Mouse (Mus musculus) forebrain, embryonic 14.5 days (tissue): ENCODE data around the gene Amer2. TPM values are rescaled to one million over a fixed set of nuclear protein-coding genes. Genes with fewer than 3 reads are reported as not detected.

ENCODE experiments used
- ATAC-seq: fragments of 200-750 bp; cut with Nextera tagmentation; 2 replicates; pipeline ENCODE4 v1.8.0; 2017; ENCODE audit warnings: mild to moderate bottlenecking, moderate library complexity
- DNase-seq: peaks from one replicate; pipeline ENCODE4 v3.0.0-alpha.2; 2015; ENCODE audit warnings: low spot score
- H3K27ac ChIP-seq: fragments of 300-500 bp; sonication (generic); 2 replicates; pipeline ENCODE4 v1.5.1; 2014; ENCODE audit warnings: low read depth, mild to moderate bottlenecking, control low read depth, low read length, moderate library complexity
- H3K27me3 ChIP-seq: fragments of 300-500 bp; sonication (generic); replicated peaks from 2 replicates; pipeline ENCODE4 v1.6.1; 2014; ENCODE audit warnings: low read length, control low read depth, mixed read lengths; ENCODE audit not compliant: control insufficient read depth, insufficient read depth
- H3K36me3 ChIP-seq: fragments of 300-500 bp; sonication (generic); 2 replicates; pipeline ENCODE4 v1.6.1; 2014; ENCODE audit warnings: low read length, control low read depth; ENCODE audit not compliant: control insufficient read depth, insufficient read depth
- H3K4me1 ChIP-seq: fragments of 300-500 bp; sonication (generic); 2 replicates; pipeline ENCODE4 v1.6.1; 2014; ENCODE audit warnings: antibody characterized with exemption, low read length, control low read depth; ENCODE audit not compliant: control insufficient read depth, insufficient read depth
- H3K4me2 ChIP-seq: fragments of 300-500 bp; sonication (generic); 2 replicates; pipeline ENCODE4 v1.6.1; 2014; ENCODE audit warnings: mild to moderate bottlenecking, control low read depth, low read length
- H3K4me3 ChIP-seq: fragments of 300-500 bp; sonication (generic); 2 replicates; pipeline ENCODE4 v1.5.1; 2014; ENCODE audit warnings: low read depth, low read length, control low read depth
- H3K9ac ChIP-seq: fragments of 300-500 bp; sonication (generic); 2 replicates; pipeline ENCODE4 v1.6.1; 2014; ENCODE audit warnings: mild to moderate bottlenecking, low read length, control low read depth, moderate library complexity
- H3K9me3 ChIP-seq: fragments of 300-500 bp; sonication (generic); replicated peaks from 2 replicates; pipeline ENCODE4 v1.6.1; 2016; ENCODE audit warnings: low read length, control low read depth, mixed read lengths; ENCODE audit not compliant: control insufficient read depth
- WGBS: fragments of 180-500 bp; shearing (Covaris S2); extraction: QIAGEN DNeasy Blood & Tissue Kit; methylation state at CpG from one replicate; pipeline ENCODE4 v1.1.7; 2014; 5-methylcytosine and 5-hydroxymethylcytosine counted together
- polyA plus RNA-seq: library from polyadenylated mRNA; unstranded; fragments of >200 nt; fragmentation: Nextera tagmentation; extraction: Ambion mirVana; gene quantifications from 2 replicates; pipeline ENCODE4 v1.2.1, GENCODE M21; 2014

The Amer2 gene
- polyA plus RNA-seq, 1 experiment from 2014 or later = 9.4 TPM

GRCm38 (mm10) chr14:60383816-60384215, 10.8 kb downstream of the Amer2 start:
- DNase-seq = no peak

DNA sequence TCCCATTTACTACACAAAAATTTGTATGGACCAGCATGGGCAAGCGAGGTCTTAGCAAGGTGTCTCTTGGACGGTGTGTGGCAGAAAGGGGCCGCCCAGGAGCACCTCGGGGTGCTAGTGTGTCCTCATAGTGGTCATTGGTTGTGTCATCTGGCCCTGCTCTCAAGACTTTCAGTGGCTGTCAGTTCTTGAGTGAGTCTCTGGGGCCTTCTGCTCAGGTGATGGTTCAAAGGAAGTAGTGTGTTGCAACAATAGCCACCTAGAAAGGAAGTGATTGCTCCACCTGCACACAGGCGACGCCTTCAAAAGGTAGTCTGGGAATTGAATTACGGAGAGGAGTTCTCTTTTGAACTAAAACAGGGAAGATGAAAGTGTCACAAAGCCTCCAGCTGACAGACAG, 11.2 kb downstream of the Amer2 start:
- WGBS = 92% methylated on average over 7 of the region's 7 CpGs
- Histone ChIP-seq H3K27ac (no peak overlapping the region), H3K9ac (no peak overlapping the region), H3K36me3 (peaks cover 13% of the 10 kb centered on the region), H3K27me3 (no peaks in the 10 kb centered on the region), H3K9me3 (no peaks in the 10 kb centered on the region), H3K4me2 (peak overlapping the region; percentile 87), H3K4me3 (no peak overlapping the region), H3K4me1 (peaks cover 65% of the 10 kb centered on the region)
- no peak for ATAC-seq
- no peak for DNase-seq

More at GRCm38 (mm10) chr14:60383816-60384215, 10.8 kb downstream of the Amer2 start:
- Histone ChIP-seq H3K4me1 (peaks cover 65% of the 10 kb centered on the region), H3K4me2 (peak overlapping the region; percentile 87), H3K27me3 (no peaks in the 10 kb centered on the region), H3K9ac (no peak overlapping the region), H3K4me3 (peak overlapping the region; percentile 9; the same call in 1 of the 2 replicates), H3K27ac (peak overlapping the region; percentile 14; the same call in 1 of the 2 replicates), H3K9me3 (no peaks in the 10 kb centered on the region), H3K36me3 (peaks cover 13% of the 10 kb centered on the region)
- WGBS = 69% methylated on average over 7 of the region's 7 CpGs
- ATAC-seq = no peak

DNA sequence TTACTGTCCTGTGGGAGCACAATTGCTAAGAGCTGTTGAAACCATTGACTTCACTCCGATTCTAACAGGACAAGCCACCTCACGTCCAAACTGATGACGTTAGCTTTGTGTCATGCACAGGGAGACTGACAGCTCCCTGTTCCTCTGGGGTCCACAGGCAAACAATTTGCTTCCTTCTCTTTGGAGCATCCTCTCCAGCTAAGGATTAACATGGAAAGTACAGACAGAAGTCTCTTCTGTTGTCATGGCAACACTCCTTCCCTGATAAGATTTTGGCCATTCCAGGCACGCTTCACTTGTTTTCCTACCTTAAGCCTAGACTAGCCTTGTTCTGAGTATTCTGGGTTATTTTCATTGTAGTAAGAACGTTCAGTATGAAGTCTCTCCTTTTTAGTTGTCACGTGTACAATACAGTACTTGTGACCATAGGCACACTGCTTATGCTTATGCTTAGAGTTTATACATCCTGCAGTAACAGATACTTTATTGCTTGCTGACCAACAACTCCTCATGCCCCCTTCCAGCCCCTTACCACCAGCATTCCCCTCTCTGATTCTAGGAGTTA, 12.1 kb downstream of the Amer2 start:
- DNase-seq (peak; percentile 52), ATAC-seq (peak; percentile 16; the same call in 1 of the 2 replicates)
- peaks cover 13% of the 10 kb centered on the region for H3K36me3 ChIP-seq
- H3K27ac ChIP-seq = no peak overlapping the region; the same call in 1 of the 2 replicates
- H3K9ac ChIP-seq = no peak overlapping the region
- 49% methylated on average over 6 of the region's 6 CpGs for WGBS
- no peaks in the 10 kb centered on the region for H3K9me3 ChIP-seq
- H3K4me1 ChIP-seq = peaks cover 58% of the 10 kb centered on the region
- no peaks in the 10 kb centered on the region for H3K27me3 ChIP-seq
- H3K4me3 ChIP-seq = no peak overlapping the region
- H3K4me2 ChIP-seq = peak overlapping the region; percentile 31

DNA sequence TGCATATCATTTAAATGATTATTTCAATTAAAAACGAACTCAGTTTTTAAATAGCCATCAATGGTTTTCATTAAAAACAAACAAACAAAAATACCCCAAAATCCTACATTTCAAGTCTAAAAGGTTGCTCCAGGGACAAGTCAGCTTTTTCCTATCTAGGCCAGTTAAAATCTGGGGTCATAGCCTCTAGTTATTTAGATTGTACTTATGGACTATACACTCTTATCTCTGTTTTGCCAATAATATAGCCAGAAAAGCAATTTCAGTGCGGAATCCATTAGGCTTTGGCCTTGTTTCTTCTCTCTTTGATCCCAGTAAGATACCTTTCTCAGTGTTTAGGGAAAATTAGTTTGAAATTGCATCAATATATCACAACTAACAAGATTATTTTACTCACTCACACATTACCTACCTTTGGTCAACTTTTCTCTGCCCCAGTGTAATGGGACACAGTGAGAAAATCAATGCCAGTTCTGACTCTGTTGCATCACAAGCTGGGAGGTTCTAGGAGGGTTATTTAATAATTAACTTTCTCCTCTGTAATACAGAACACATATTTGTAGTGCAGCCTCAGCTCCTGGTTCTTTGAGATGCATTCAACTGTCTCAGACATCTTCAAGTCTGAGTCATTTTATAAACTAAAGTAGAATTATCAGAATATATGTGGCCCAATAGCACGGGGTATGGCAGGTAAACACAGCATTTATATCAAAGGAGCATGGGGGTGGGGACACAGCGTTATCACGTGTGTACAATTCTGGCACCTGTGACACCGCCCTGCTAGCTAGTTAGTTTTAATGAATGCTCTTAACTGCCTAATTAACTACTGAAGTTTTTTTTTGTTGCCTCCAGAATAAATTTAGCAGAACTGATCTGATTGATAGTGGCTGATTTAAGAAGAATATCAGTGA, 13.8 kb downstream of the Amer2 start:
- Histone ChIP-seq H3K36me3 (peaks cover 13% of the 10 kb centered on the region; the same call in 1 of the 2 replicates), H3K9ac (no peak overlapping the region), H3K4me3 (no peak overlapping the region), H3K27ac (no peak overlapping the region), H3K27me3 (no peaks in the 10 kb centered on the region), H3K9me3 (no peaks in the 10 kb centered on the region), H3K4me2 (peak overlapping the region; percentile 5), H3K4me1 (peaks cover 52% of the 10 kb centered on the region)
- 51% methylated on average over 6 of the region's 6 CpGs for WGBS
- ATAC-seq (no peak), DNase-seq (no peak)

DNA sequence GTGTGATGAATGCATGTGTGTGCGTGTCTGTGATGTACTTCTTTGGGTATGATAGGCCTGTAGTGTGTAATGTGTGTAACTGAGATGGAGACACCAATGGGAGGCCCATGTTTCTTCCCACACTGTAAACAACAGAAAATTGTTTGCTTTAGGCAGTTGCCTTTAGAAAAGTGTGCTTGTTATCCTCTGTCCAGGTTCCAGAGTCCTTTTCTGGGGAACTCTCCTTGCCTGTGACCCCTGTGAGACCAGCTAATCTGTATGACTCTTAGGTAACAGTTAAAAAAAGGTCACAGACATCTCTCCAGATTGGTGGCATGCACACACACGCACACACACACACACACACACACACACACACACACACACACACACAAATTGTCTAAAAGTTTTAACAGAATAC, 15.3 kb downstream of the Amer2 start:
- Histone ChIP-seq H3K36me3 (peaks cover 13% of the 10 kb centered on the region; the same call in 1 of the 2 replicates), H3K9me3 (no peaks in the 10 kb centered on the region), H3K4me3 (no peak overlapping the region), H3K27ac (no peak overlapping the region), H3K4me2 (no peak overlapping the region), H3K9ac (no peak overlapping the region), H3K4me1 (peaks cover 40% of the 10 kb centered on the region), H3K27me3 (no peaks in the 10 kb centered on the region)
- DNase-seq (no peak), ATAC-seq (no peak)
- WGBS = 80% methylated on average over 2 of the region's 2 CpGs

GRCm38 (mm10) chr14:60392202-60392601, 19.1 kb downstream of the Amer2 start:
- Histone ChIP-seq H3K27ac (no peak overlapping the region), H3K27me3 (no peaks in the 10 kb centered on the region), H3K36me3 (no peaks in the 10 kb centered on the region), H3K4me1 (peaks cover 4% of the 10 kb centered on the region), H3K9me3 (no peaks in the 10 kb centered on the region), H3K4me3 (no peak overlapping the region), H3K9ac (no peak overlapping the region), H3K4me2 (no peak overlapping the region)
- DNase-seq = no peak
- no peak for ATAC-seq
- 67% methylated on average over 2 of the region's 2 CpGs for WGBS

DNA sequence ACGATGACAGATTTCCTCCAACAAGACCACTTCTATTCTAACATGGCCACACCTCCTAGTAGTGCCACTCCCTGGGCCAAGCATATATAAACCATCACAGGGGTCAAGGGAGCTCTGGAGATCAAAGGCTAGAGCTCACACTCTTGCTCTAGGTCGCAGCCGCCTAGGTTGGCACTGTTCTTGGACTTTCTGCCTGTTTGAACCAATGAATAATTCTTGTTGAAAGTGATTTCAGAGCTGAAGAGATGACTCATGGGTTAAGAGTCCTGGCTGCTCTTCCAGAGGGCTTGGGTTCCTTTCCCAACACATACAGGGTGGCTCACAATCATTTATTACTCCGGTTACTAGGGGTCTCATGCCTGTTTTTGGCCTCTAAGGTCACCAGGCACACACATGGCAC, 24.3 kb downstream of the Amer2 start:
- H3K36me3 ChIP-seq = no peaks in the 10 kb centered on the region
- no peak overlapping the region for H3K4me3 ChIP-seq
- no peak overlapping the region for H3K27ac ChIP-seq
- no peaks in the 10 kb centered on the region for H3K9me3 ChIP-seq
- WGBS = 89% methylated on average over 4 of the region's 4 CpGs
- no peak overlapping the region for H3K9ac ChIP-seq
- H3K4me2 ChIP-seq = no peak overlapping the region
- ATAC-seq (no peak), DNase-seq (no peak)
- no peaks in the 10 kb centered on the region for H3K27me3 ChIP-seq
- peaks cover 21% of the 10 kb centered on the region for H3K4me1 ChIP-seq

GRCm38 (mm10) chr14:60398861-60399260, 25.8 kb downstream of the Amer2 start:
- 5% methylated on average over 7 of the region's 7 CpGs for WGBS
- 0 out of 2 replicates have a peak overlapping the region, but pooled peaks have one; percentile 39 for H3K27ac ChIP-seq
- H3K9me3 ChIP-seq = no peaks in the 10 kb centered on the region
- ATAC-seq (peak; percentile 63; the same call in 1 of the 2 replicates), DNase-seq (peak; percentile 72)
- H3K4me3 ChIP-seq = no peak overlapping the region
- peak overlapping the region; percentile 7; the same call in 1 of the 2 replicates for H3K9ac ChIP-seq
- H3K27me3 ChIP-seq = no peaks in the 10 kb centered on the region
- no peaks in the 10 kb centered on the region for H3K36me3 ChIP-seq
- H3K4me2 ChIP-seq = peak overlapping the region; percentile 5; the same call in 1 of the 2 replicates
- H3K4me1 ChIP-seq = peaks cover 29% of the 10 kb centered on the region
